Mouse (Mus musculus): ENCODE data around the gene Gpatch1.
A peak's percentile ranks its signal among the peaks of the same experiment; 100 is the strongest.

Gpatch1 gene

DNA sequence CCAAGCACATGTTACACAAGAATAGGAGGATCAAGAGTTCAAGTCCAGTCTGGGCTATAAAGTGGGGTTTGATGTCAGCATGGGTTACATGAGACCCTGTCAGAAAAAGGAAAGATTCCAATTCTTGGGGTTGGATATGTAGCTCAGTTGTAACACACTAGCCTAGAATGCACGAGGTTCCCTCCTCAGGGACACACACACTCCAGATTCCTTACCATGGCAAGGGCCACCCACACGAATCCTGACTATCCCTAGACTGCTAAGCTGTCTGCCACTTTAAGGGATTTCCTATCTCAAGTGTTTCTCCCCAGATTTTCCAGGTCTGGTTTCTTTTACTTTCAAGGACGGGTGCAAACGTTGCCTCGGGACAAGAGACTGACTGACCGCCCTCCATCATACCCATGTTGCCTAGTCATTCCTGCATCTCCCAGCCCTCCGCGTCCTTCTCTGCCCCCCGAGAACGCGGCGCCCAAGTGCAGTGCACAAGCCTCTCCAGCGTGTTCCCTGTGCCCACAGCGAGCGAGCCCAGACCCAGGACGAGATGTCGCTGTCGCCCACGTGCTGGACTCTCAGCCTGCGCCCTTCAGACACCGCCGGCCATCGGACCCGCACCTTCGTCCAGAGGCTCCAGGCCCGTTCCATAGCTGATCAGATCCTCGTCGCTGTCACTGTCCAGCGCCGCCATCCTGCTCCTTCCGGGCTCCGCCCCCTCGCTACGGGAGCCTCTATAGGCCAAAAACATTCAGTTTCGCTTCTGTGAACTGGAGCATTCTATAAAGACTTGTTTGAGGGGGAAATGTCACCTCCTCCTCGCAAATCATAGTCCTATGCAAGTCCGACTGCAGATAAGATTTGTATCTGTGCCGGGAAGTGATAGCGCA lies at the start of gene Gpatch1:
Gpatch1 (minus strand) TSS at position 712 of the 881 bp plus-strand sequence.
- peak; percentile 97 for DNase-seq

DNA sequence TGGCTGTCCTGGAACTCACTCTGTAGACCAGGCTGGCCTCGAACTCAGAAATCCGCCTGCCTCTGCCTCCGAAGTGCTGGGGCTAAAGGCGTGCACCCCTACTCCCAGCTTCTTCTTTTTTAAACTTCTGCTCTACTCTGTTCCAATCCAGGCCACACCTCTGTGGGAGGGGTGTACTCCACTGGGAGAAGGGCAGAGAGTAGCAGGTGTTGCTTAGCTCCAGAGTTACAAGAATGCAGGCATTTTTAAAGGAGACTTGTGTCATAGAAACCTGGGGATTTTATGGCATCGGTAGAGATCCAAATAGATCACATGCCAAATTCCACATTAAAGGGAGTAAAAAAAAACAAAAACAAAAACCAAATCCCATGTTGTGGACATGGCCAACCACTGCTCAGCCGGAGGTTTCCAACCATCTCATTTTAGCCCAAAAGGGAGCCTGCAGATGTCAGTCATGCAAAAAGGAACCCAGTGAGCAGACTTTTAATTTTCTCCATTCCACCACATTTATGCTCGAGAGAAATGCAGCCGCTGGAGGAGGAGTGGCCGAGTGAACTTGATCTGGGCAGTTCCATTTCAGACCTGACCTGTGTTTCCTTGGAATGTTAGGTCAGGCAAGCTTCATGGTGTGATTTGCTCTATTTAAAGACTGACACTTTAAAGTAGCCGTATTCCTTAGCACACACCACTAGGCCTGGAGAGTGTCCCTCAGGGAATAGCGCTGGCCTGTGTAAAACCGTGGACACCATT lies 47.1 kb upstream of the Gpatch1 start:
- DNase-seq = no peak

DNA sequence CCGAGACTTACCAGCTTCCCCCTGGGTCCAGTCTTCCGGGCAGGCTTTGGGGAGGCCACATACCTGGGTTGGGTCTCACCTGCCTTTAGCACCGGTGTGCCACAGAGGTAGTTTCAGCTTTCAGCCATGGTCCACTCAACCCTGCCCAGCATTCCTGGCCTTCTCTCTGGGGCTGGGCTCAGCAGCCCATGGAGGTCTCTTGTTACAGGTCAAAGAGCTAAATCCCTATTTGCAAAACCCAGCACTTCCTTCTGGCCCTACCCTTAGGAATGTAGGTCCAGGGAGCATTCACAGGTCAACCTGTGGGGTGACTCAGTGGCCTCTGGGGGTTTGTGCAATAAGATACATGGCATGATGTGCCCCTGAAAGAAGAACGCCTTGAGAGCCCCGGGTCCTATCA lies 44.6 kb upstream of the Gpatch1 start:
- no peak for DNase-seq

DNA sequence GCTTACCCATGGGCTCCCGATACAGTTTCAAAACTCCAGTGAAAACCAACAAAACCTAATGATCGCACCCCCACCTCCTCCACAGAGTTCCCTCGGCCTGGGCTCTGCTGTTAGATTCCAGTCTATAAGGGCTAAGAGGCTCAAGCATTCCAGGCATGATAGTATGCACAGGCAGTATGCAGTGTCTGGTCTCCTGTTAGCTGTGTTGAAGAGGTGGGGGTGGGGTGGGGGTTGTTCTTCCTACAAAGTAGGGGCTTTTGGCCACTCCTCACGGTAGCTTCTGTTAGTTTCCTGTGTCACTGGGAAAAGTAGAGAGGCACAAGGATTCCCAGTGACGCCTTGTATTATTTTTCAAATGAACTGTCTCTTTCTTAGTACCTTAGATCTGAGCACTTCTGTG lies 44.0 kb upstream of the Gpatch1 start:
- DNase-seq = no peak

DNA sequence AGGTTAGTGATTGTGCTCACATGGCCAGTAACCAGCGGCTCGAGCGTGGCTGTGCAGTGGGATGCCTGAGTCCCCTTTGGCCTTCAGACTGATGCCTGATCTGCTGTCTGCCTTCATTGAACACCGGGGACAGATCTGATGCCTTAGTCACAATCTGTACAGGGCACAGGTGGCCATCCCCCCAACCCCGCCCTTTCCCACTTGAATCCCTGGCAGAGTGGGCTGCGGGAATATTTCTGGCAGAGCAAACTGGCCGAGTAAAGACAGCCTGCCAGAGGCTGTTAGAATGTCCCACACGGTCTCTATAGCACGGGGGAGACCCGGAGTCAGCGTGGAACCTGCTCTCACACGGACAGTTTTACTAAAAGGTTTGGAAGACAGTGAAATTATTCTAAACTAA lies 39.4 kb upstream of the Gpatch1 start:
- DNase-seq = no peak

DNA sequence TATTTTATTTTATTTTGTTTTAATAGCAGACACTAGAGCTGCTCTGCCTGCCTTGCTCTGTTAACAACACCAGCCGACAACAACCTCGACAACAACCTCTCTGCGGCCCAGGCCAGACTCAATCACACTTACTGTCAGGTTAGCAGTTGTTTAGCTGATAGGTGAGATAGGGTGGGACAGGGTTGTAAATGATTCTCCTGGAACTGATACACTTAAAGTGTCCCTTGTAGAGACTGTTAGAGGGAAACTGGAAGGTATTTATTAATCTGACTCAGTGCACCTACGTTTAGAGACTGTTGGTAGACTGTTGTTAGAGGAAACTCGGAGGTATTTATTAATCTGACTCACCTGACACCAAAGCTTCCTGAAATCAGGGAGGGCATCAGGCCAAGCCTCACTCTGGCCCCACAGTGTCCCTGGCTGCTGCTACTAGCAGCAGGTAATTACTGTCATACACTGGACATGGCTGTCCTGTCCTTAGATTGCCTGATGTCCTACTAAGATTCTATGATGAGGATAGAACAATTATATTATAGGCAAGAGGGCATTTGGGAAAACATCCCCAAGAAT lies 37.1 kb upstream of the Gpatch1 start:
- DNase-seq = no peak

DNA sequence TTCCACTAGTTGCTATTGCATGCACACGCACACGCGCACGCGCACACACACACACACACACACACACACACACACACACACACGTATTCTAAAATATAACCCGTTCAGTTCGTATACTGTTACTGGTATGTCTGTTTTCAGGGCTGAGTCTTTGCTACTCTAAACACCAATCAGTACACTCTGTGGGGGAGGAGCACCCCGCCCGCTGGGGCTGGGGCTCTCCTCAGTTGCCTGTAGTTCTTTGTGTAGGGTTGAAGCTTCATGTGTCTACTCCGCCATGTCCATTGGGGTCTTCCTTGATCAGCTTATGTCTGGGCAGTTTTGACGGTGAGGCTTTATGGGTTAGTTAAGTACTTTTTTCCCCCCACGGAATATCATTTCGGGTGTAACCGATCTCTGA lies 35.1 kb upstream of the Gpatch1 start:
- no peak for DNase-seq

DNA sequence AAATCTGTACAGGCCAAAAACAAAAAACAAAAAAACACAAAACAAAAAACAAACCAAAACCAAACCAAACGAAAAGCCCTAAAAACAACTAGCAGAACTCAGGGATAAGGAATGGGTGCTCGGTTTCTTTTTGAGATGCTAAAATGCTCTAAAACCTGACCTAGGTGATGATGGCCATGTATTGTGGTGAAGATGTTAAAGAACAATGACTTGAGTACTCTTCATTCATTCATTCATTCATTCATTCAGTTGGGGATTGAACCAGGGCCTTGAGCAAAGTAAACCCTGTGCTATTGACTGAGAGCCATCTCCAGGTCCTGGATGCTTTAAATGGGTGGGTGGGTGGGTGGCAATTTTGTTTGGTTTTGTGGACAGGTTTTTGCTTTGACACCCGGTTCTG lies 32.9 kb upstream of the Gpatch1 start:
- no peak for DNase-seq

DNA sequence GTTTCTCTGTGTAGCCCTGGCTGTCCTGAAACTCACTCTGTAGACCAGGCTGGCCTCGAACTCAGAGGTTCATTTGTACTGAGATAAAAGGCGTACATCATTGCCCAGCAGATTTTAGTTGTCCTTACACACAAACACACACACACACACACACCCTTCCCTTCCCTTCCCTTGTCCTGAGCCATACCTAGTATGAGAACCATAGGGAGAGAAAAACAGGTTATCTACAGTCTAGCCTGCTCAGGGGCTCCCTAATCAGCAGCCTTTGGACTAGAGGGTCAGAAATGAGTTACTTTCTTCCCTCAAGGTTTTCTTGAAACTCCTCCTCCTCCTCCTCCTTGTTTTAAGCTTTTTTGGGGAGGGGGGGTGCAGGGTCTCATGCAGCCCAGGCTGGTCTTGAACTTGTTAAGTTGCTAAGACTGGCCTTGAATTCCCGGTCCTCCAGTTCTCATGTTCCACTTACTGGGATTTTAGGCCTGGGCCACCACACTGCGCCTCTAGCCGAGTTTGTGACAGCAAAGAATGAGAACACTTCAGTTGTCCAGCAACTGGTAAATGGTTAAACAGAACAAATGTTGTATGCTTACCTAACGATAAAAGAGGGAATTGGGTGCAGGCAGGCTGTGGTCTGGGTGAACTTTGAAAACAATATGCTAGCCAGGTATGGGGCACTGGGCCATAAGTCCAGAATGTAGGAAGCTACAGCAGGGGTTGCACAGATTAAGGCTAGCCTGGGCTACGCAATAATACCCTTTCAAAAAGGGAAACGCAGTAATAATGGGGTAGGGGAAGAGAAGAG lies 31.8 kb upstream of the Gpatch1 start:
- no peak for DNase-seq

DNA sequence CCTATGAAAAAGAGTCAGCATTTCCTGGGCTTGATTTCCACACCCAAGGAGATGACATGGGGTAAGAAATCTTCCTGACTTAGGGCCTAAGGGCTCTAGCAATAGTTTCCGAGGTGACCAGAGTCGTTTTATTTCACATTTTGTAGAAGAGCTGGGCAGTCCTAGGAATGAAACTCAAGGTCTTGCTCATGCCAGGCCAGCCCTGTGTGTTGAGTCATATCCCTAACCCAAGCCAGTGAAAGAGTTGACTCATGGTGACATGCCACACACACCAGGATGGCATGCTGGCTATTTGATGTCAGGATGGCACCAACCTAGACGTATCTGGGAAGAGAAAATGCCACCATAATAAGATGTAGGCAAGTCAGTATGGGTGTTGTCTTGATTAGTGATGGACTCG lies 30.8 kb upstream of the Gpatch1 start:
- DNase-seq = no peak

DNA sequence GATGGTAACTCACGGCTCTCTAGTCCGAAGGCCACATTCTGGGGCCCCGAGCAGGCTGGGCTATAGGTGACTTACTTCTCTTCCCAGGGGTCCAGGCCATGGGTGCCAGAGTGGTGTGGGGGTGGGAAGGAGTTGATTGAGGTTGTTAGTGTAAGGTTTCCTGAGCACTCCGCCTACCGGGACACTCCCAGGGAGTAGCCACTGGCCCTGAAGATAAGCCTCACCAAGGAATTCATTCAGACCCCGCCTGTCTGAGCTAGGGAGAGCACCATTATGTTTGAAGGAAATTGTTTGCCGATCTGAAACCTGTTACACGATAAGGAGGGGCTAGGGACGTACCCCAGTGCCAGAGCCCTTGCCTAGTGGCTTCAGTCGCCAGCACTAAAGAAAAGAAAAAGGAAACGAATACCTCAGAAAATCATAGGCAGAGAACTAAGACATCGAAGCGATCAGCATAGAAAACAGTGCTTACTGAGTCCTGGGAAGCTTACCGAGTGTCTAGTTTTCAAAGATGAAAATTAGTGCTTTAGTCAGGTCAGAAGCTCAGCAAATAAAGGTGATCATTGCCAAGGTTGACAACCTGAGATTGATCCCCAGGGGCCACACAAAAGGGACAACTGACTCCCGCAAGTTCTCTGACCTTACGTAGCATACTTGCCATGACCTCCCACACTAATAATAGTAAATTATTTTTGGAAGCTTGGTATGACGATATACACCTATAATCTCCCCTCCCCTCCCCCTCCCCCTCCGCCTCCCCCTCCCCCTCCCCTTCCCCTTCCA lies 29.9 kb upstream of the Gpatch1 start:
- DNase-seq = no peak

DNA sequence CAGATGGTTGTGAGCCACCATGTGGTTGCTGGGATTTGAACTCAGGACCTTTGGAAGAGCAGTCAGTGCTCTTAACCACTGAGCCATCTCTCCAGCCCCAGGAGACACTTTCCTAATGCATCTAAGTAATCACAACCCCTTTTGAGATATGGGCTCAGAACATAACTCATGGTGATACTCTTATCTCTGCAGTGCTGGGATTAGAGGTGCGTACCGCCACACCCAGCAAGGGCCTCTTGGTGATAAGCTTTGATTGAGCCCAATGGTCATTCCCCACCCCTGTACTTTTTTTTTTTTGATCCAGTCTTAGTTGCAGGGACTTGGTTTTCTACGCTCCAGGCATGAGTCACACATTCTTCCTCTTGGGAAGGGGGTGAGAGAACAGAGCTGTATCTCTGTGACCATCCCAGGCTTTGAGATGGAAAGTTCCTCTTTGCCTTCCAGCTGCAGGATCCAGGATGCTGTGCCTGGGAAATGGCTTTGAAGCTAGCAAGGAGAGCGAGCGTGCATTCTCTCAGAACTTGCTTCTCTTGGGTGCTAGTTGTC lies 26.6 kb upstream of the Gpatch1 start:
- DNase-seq = no peak

DNA sequence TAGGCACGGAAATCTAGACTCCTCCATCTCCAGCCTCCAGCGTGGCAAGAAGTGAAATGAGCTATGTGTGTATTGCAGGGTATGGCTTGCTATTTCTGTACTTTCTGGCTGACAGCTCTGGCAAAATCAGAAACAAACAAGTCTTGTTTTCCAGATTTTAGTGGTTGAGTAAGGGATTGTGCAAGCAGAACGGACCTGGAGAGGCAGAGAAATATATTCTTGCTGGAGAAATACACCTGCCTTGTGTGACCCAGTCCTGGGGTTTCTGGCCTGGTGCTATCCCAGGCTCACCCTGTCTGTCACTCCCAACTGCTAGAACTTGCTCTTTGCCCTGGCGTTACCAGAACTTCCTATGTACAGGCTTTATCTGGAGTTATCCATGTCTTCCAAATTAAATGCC lies 24.3 kb upstream of the Gpatch1 start:
- DNase-seq = no peak

DNA sequence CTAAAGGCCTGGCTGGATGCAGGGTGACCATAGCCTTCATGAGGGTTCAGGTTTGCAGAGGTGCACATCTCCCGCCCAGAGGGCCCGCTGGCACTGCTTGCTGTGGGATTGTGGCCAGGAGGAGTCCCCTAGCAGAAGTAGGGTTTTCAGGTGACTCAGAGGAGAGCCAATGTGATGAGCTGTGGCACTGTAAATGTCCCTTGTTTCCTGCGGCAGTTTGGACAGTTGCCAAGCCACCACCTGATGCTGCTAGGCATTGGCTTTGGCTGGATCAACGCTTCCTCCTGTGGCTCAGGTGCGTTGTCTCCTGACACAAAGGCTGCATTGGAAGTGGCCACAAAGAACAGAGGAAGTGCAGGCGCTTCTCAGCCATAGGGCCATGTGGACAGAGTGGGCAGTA lies 23.0 kb upstream of the Gpatch1 start:
- no peak for DNase-seq

DNA sequence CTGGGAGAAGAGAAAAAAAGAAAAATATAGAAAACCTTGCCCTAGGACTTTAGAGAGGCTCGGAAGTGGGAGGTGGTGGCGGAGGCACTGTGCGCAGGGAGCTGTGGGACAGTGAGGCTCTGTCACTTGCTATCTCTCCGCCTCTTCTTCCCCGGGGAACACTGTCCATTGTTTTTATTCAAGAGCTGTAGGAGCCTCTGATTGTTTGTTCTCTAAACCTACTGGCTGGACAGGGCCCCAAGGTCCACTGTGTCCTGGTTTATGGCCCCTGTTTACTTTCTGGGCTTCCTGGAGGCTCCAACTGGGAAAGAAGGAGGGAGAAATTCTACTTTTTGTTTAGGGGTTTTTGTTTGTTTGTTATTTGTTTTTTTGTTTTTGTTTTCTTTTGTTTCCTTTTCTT lies 22.0 kb upstream of the Gpatch1 start:
- no peak for DNase-seq

DNA sequence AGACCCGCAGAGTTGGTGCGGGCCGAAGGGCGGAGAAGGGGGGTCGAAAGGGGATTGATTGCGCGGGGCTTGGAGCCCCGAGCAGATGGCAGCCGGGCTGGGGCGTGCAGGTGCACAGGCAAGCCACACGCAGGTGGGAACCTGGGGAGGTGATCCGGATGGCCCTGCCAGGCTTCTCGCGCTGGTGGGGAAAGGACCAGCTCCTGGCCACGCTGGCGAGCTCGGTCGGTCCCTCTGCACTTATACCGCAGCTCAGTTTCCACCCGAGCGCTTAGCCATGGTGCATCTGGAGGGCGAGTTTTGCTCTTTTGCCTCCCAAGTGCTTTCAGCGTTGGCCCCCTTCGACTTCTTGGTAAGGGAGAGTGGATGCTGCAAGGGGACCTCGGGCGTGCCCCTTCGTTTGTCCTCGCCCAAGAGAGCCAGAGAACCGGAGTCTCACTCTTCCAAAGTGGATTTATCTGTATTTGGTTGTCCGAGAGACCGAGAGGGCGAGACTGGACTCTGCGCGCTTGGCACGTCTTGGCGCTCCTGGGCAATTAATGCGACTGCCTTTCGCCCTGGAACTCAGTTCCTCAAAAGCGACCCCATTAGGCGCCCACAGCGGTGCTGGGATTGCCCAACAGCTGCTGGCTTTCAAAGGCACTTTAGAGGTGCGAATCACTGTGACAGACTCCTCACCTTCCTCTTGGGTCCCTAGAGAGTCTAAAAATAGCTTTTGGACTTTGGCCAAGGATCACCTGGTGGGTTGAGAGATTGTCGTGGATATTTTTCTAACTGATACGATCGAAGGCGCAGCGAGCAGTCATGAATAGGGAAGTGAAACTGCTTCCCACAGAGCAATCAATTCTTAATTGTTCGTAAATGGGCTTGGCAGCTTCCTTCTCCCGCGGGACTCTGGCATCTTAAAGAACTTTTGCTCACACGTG lies 16.6 kb upstream of the Gpatch1 start:
- DNase-seq = peak; percentile 57

DNA sequence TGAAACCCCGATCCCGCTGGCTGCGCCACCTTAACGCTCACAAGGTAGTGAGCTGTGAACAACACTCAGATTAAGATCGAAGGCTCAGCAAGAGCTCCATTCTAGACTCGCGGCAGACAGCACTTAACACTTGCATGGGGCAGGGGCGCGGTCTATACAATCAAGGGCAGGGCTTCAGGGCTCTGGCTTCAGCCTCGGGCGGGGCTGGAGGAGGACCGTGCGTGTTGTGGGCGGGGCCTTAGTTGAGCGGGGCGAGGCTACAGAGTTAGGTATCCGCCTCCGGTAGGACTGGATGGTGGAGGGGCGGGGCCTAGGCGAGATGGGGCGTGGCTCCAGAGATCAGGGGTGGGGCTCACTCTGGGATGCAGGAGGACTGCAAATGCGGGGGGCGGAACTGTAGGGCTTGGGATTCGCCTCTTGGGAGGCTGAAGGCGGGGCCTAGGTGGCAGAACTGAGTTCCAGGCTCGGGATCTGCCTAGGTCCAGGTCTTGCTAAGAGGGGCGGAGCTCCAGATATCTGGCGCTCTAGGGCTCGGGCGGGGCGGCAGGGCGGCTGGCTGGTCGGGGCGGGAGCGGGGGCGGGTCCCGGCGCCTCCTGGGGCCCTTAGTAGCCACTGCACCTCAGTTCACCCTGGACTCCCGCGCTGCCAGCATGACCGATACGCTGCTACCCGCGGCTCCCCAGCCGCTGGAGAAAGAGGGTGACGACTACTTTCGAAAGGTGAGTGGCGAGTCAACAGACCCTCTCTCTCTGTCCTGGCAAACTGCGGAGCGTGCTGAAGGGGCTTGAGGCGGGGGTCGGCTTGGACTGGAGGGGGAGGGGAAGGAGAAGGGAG lies 15.7 kb upstream of the Gpatch1 start, which contains the start of gene Rhpn2:
Rhpn2 (plus strand) TSS at position 479 of the 835 bp plus-strand sequence.
- DNase-seq = peak; percentile 100

DNA sequence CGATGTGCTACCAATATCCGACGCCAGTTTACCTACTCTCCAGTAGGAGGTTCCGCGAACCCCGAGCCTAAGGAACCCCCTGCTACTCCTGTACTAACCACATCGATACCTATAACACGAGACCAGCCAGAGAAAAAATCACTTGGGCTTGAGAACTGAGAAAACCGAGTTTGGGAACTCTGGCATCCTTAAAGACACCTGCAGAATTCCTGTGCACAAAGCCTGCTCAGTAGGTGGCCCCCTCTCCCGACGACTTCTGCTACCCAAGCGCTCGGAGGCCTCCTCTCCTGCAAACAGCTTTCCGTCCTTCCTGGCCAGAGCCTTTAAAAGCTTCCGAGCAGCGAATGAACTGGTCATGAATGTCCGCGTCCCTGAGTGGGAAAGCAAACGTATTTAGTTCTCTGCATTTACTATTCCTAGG lies 15.0 kb upstream of the Gpatch1 start:
- DNase-seq = peak; percentile 58

DNA sequence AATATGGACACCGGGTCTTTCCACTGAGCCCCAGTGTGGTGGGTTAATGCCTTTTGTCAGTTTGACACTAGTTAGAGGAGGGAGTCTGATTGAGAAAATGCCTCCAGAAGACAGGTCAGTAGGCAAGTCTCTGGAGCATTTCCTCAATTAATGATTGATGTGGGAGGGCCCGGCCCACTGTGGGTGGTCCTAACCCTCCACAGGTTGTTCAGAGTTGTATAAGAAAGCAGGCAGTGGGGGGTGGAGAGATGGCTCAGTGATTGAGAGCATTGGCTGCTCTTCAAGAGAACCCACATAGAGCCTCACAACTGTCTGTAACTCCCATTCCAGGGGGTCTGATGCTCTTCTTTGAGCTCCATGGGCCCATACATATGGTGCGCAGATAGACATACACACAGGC lies 13.3 kb upstream of the Gpatch1 start:
- DNase-seq = no peak
